Mouse (Mus musculus): ENCODE measurements around the gene Sass6. TPM values are rescaled to one million over a fixed set of nuclear protein-coding genes. Genes with fewer than 3 reads are reported as not detected.
"Not testable (repeated sequence)": the region's sequence is repeated elsewhere in the genome, so short reads cannot be mapped to it uniquely, and the experiment has no call there.

Sass6 gene
- polyA plus RNA-seq, 1 experiment from 2014 or later: 17.3 TPM

GRCm38 (mm10) chr3:116664281-116664680, 69.5 kb downstream of the Sass6 start:
- not testable (repeated sequence) for ATAC-seq (ENCODE audit: low read depth); H3K4me3 ChIP-seq (ENCODE audit: low read depth, low read length)
- 82% methylated on average over 9 of the region's 9 CpGs for WGBS (ENCODE audit: insufficient replicate concordance)

More at GRCm38 (mm10) chr3:116664281-116664680, 69.5 kb downstream of the Sass6 start:
- peaks cover 22% of the 10 kb centered on the region for H3K4me1 ChIP-seq (ENCODE audit: control insufficient read depth, low read depth, low read length)
- not testable (repeated sequence) for H3K9me3 ChIP-seq (replicated peaks; ENCODE audit: control insufficient read depth, low read length); H3K36me3 ChIP-seq (ENCODE audit: control insufficient read depth, insufficient read depth); H3K4me2 ChIP-seq (ENCODE audit: low read depth, low read length); H3K27ac ChIP-seq (ENCODE audit: low read length); H3K9ac ChIP-seq (ENCODE audit: low read depth, low read length); H3K27me3 ChIP-seq (ENCODE audit: control insufficient read depth, insufficient read depth, low read depth, low read length)

Other genes starting within 250 kb of the Sass6 start
- gene Cdc14a, start 170.9 kb upstream of the Sass6 start, polyA plus RNA-seq (2015; fragmentation: Nextera tagmentation; extraction: Ambion mirVana): 2.0 TPM in 2 replicates
- 19.9 and 20.9 TPM in 2 replicates for gene Rtca, start 86.8 kb upstream of the Sass6 start, polyA plus RNA-seq (2015; fragmentation: Nextera tagmentation; extraction: Ambion mirVana)
- 19.4 and 19.9 TPM in 2 replicates for gene Dbt, start 81.9 kb upstream of the Sass6 start, polyA plus RNA-seq (2015; fragmentation: Nextera tagmentation; extraction: Ambion mirVana)
- 2.2 and 2.7 TPM in 2 replicates for gene Lrrc39, start 32.0 kb upstream of the Sass6 start, polyA plus RNA-seq (2015; fragmentation: Nextera tagmentation; extraction: Ambion mirVana)
- gene Trmt13, start 19.6 kb downstream of the Sass6 start, polyA plus RNA-seq (2015; fragmentation: Nextera tagmentation; extraction: Ambion mirVana): 7.0 and 7.3 TPM in 2 replicates
- gene Mfsd14a, start 67.7 kb downstream of the Sass6 start, polyA plus RNA-seq (2015; fragmentation: Nextera tagmentation; extraction: Ambion mirVana): 32.0 and 32.8 TPM in 2 replicates
- gene Gm43191, start 86.3 kb downstream of the Sass6 start, polyA plus RNA-seq (2015; fragmentation: Nextera tagmentation; extraction: Ambion mirVana): not detected in 2 replicates
- 7.0 and 7.2 TPM in 2 replicates for gene Slc35a3, start 117.8 kb downstream of the Sass6 start, polyA plus RNA-seq (2015; fragmentation: Nextera tagmentation; extraction: Ambion mirVana)
- 14.3 and 19.6 TPM in 2 replicates for gene Agl, start 213.2 kb downstream of the Sass6 start, polyA plus RNA-seq (2015; fragmentation: Nextera tagmentation; extraction: Ambion mirVana)